Mouse (Mus musculus): ENCODE data around the gene Reln.

Gene Reln

DNA sequence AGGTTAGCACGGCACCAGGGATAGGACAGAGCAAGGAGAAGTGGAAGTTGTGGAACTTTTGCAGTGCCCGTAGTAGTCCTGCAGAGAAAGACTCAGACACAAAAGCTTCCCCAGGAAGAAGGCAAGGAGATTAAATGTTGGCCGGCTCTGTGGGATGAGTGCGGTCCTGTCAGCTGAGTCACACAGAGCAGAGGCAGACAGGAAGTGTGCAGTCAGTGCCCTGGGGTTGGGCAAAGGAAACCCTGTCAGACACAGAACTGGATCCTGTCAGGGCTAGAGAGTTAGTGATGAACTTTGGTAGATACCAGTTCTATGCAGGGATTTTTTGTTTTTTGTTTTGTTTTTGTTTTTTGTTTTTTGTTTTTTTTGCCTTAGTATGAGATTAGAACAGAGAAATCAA lies 120.0 kb downstream of the Reln start:
- DNase-seq (ENCODE audit: low spot score in 2 of 2), result no peak

DNA sequence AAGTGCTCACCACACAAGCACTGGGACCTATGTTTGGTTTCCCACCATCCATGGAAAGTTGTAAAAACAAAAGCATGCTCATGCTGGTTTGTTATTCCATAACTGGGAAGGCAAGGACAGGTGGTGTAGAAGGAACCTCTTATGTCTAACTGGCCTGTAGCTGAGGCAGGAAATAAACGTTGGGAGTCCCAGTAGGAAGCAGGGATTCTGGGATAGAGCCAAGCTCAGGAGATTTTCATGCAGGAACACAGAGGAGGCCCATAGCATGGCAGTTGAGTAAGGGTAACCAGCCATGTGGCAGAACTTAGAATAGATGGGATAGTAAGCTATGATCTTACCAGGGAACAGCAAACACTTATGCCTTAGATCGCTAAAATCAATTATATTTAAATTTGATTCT lies 120.6 kb downstream of the Reln start:
- no peak for DNase-seq (ENCODE audit: low spot score in 2 of 2)

DNA sequence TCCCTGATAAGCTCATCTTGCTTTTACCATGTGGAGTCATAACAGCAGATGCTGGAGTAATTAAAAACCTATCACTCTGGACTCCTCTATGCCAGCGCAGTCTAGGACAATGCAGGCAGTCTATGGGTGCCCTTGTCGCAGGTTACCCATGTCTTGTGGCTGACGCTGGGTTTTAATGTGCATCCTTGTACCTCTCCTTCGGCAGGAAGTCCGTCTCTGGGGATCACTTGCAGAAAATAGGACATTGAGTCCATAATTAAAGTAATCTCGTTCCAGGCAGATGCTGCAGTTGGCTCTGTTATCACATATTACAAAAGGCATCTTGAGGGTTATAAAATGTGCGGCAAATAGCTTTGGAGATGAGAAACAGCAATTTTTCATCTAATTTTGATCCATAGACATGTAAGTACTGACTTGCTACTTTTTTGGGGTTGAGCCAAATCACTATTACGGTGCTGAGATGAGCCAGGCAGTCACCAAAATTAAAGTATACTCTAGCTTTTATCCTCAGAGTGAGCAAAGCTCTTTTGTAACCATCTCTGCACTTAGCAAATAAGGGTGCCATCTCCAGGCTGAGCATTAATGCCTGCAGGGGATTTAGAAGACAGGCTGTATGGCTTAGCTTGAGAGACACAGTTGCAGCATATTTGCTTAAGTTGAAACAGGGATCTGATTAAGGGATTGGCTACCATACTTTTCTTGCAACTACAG lies 136.0 kb downstream of the Reln start:
- peak in 1 of 2 experiments; percentile 8 for DNase-seq (ENCODE audit: low spot score in 2 of 2)

DNA sequence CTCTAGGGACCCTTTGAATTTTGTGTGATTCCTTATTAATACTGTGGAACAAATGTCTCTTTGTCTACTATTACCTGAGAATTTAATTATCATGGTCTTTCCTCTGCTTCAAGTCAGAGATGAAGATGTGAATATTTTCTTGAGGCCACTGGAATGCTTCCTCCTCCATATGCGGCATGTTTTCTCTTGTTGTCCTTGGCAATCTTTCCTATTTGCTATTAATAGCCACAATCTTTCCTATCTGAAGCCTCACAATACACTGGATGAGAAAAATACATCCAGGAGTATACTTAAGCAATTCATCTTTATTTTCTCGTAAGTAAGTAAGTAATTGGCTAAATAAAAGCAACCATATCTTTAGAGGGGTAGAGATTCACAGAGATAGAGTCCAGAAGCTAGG lies 146.6 kb downstream of the Reln start:
- no peak for DNase-seq (ENCODE audit: low spot score in 2 of 2)

DNA sequence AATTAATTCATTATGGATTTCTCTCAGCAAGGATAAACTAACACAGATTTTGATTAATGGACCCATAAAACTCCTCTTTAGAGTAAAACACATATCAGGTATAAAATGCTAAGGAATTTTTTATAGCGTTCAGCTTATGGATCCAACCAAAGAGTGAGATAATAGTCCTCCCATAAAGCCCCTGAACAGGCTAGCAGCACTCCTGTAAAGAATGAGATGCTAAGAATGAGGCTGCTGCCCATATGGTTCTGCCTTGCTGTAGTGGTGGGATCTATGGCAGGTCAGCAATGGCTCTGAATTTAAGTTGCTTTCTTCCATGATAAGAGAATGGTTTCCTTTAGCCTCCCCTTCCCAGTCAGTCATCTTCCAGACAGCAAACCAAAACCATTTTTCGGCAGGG lies 147.6 kb downstream of the Reln start:
- no peak for DNase-seq (ENCODE audit: low spot score in 2 of 2)

DNA sequence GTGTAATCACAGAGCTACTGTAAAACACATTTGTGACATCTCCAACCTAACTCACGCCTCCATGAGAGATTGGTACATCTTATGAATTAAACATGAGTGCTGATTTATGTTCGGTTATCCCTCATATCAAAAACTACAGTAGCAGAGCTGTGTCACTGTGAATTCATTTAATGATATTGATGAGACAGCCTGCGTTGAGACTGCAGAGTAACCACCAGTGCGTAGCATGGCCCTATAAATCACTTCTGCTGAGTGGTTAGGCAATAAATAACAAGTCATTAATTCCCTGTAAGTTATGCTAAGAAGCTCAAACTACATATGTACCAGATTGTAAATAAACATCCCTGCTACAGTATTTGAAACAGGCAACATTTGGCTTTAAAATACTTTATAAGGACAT lies 148.0 kb downstream of the Reln start:
- no peak for DNase-seq (ENCODE audit: low spot score in 2 of 2)

DNA sequence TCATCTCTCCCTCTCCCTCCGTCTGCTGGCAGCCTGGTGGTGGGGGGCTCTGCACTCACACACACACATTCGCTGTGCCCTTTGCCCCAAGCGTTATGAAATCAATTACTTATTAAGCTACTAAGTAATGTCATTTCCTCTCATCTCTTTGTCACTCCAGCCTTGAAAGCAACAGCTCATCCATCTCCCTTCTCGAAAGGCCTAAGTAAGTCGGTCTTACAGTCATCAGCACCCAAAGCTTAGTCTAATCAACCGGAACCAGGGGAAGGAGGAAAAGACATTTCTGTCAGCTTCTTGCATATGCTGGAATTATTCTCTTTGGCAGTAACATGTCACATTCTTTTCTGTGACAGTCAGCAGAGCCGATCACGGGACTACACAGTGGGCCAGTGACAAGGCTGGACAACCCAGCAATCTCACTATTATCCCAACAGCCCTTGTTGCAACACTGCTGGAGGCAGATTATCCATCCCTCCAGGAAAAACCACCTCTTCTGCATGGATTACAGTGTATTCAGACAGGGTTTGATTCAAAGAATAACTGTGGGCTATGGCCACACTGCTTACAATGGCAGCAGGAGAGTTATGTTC lies 149.1 kb downstream of the Reln start:
- DNase-seq (ENCODE audit: low spot score in 2 of 2), result no peak

DNA sequence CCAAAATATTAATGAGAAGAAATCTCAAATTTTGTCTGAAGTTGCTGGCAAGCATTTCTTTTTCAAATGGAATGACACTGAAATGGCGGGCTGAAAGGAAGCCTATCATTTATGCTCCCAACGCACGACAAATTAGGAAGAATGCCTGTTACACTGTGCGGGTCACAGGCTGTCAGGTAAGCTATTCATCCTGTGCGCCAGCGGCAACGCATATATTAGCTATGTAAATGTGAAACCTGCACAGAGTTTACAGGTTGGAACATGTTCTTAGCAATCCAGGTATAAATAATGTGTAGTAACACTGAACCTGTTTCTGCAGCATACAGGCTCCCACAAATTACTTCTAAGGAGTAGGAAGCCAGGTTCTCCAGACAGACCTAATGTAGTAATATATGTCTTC lies 152.7 kb downstream of the Reln start:
- no peak for DNase-seq (ENCODE audit: low spot score in 2 of 2)

DNA sequence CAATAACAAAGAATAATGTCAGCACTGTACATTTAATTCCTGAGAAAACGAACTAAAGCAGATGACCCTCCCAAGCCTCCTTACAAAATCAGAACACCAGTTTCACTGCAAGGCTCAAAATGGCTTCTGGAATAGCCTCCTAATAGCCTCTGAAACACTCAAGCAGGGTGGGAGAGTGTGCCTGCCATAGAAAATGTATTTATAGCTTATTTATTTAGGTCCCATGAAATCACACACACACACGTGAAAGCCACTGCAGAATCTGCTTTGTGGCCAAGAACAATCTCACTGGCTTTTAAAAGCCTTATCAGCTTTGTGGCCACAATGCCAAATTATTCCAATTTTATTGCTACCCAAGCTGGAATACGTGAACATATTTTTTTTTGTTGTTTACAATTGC lies 154.2 kb downstream of the Reln start:
- DNase-seq (ENCODE audit: low spot score in 2 of 2), result no peak

DNA sequence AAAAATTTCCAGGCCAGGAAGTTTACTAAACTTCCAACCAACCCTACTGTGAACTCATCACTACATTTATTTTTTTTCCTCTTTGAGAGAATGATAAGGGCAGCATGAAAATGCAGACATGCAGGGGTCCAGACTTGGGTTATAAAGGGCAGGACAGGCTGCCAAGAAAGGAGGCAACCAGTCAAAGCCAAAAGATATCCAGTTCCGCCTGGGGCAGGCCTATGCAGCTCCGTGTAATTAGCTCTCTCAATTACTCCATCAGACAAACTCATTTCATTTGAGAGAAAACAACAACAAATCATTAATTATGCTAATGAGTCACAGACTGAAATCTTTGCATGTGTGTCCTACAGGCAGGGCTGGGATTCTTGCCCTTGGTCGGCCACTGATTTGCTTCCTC lies 156.9 kb downstream of the Reln start:
- no peak for DNase-seq (ENCODE audit: low spot score in 2 of 2)

DNA sequence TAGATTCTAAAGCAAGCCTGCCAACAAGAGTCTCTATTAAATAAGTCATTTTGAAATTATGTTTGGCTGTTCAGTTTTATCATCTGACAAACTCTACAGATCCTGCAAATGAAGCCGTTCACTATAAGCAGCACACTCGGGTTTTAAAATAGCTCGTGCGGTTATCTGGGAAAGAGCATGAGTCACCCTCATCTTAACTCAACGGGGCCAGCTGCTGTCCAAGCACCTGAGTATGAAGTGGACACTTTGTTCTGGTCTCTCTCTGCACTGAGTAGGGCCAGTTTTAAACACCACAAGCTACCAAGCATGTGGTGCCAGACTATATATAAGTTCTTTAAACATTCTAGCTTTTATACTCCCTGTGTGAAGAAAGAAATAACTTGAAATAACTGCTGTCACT lies 168.0 kb downstream of the Reln start:
- no peak for DNase-seq (ENCODE audit: low spot score in 2 of 2)

DNA sequence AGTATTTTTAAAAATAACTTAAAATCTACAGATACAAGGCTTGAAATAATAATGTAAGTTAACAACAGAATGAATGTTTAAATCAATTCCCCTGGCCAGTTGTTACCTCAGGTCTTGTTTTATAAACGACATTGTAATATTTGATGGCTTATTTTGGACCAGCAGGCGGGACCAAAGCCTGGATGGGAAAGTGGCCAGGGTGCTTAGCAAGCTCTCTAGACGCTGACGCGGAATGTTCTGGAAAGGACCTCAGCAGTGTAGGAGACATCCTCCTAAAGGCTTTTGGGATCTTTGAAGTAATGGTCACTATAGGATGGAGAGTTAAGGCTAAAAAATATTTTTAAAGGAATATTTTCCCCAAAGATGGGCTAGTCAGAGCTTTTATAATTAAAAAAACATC lies 173.2 kb downstream of the Reln start:
- DNase-seq (ENCODE audit: low spot score in 2 of 2), result no peak

DNA sequence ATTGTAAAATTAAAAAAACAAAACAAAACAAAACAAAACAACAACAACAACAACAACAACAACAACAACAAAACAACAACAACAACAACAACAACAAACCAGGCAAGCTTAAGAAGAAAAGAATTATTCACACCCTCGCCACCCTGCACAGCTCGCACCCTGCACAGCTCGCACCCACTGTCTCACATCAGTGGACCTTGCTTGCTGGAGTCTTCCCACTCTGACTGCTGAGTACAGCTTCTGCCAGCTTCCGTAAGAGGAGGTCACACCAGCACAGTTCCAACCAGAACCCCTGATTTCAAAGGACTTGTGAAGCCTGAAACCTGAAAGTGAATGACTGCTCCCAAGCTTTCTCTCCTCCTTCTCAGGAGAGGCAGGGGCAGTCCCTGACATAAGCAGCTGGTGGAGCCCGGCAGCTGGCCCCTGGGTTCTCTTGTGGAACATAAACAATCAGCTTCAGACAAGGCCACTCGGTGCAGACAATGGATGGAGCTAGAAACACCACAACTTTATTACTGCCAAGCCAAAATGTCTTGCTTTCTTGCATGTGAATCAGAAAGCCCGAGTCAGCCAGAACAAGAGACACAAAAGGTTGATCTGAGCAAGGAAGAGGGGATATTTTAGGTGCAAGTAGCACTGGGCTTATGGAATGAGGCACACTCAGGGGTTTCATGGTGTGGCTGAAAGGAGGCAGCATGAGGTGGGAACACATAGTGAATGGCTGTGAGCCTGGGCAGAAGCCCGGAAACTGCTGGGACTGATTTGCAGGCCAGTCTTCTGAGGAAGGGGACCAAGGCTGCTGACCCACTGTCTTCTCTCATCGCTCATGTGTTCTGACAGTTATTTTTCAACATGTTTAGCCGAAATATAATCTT lies 180.2 kb downstream of the Reln start:
- DNase-seq (ENCODE audit: low spot score in 2 of 2), result no peak

DNA sequence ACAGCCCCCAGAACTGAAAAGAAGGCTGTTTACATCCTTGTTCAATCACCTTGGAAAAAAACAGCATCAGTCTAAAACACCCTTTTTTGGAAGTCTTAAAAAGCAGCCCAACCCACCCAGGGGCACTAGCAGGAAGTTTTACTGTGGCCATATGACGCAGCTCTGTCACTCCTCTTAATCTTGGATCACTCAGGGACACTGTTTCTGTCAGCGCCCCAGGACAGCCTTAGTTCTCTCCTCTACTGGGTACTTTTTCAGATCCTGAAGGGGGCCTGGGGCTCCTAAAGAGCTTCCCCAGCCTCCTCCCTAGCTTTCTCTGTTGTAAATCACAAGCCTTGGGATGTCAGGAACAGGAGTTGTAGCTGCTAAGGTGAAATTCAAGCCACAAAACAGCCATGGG lies 183.6 kb downstream of the Reln start:
- no peak for DNase-seq (ENCODE audit: low spot score in 2 of 2)

DNA sequence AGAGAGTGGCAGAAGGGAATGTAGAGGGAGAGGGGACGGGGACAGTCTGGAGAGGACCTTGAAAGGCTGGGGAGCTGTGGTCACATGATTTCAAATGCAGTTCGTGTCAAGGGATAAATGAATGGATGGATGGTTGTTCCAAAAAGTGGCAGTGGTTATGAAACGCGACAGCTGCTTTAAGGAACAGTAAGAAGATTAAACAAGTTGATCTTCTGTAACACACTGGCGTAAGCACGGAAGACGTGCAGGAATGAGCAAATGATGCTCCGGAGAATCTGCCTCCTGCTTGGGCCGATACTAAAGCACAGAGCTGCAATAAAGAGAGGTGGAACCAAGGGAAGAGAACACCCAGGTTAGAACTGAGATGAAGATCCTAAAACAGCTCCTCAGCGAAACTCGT lies 185.7 kb downstream of the Reln start:
- DNase-seq (ENCODE audit: low spot score in 2 of 2), result no peak

DNA sequence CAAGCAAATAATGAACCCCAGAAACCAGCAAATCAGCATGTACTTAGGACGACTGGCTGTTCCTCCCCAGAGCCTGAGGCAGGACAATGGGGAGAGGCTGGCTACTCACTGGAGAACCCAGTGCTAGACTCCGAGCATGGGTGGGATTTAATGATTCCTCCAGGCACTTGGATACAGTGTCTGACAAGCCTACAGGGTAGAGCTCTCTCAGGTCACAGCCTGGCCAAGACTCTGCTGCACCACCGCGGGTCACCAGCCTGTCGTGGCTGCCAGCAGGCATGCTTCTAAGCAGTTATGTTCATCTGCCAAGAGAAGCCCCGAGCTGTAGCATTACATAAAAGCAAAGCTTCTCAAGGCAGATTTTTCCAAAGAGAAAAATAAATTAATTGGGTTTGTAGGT lies 190.9 kb downstream of the Reln start:
- DNase-seq (ENCODE audit: low spot score in 2 of 2), result no peak

DNA sequence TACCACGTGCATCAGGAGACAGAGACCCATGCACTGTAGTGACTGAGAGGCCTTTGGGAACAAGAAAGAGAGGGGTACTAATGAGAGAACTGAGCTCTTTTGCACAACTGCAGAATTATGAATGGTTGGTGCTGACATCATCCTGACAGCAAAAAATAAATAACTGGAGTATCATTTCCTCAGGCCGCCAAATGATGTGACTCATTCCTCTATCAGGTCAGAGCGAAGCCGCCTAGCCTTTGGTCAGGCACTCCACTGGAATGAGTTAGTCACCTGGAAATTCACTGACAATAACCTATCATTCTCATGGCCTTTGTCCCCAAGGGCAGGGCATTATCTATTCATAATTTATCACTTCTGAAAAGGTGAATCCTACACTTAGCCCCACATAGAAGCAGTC lies 202.7 kb downstream of the Reln start:
- no peak for DNase-seq (ENCODE audit: low spot score in 2 of 2)

DNA sequence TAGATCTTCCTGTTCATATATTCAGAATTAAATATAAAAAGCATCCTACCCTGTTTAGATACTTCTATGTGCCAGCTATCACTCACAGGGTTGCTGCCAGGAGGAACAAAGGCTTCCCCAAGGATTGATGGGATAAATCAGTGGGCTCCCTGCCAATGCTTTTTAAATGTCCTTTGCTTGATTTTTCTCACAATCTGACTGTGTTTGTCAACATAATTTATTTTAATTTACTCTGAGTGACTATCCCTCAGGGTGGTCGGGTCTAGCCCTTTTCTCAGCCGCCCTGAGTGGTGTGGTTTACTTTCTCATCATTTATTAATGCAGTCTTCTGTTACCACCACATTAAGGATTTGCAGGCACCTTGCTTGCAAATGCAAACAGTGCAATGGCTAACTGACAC lies 205.5 kb downstream of the Reln start:
- no peak for DNase-seq (ENCODE audit: low spot score in 2 of 2)

DNA sequence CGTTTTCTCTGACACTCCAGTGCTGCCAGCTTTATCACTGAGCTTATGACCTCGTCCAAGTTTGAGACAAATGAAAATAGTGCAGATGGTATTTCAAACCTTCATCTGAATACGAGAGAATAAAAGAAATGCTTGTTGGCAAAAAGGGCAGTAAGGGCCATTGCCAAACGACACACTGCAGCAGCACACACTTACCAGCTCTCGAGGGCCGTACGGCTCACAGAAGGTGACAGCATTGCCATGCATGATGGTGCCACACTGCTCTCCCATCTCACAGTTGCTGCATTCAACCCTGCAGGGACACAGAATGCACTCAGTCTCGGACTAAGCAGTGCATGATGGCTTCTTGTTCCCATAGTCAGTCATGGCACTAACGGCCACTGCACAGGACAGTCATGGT lies 210.1 kb downstream of the Reln start:
- no peak for DNase-seq (ENCODE audit: low spot score in 2 of 2)

DNA sequence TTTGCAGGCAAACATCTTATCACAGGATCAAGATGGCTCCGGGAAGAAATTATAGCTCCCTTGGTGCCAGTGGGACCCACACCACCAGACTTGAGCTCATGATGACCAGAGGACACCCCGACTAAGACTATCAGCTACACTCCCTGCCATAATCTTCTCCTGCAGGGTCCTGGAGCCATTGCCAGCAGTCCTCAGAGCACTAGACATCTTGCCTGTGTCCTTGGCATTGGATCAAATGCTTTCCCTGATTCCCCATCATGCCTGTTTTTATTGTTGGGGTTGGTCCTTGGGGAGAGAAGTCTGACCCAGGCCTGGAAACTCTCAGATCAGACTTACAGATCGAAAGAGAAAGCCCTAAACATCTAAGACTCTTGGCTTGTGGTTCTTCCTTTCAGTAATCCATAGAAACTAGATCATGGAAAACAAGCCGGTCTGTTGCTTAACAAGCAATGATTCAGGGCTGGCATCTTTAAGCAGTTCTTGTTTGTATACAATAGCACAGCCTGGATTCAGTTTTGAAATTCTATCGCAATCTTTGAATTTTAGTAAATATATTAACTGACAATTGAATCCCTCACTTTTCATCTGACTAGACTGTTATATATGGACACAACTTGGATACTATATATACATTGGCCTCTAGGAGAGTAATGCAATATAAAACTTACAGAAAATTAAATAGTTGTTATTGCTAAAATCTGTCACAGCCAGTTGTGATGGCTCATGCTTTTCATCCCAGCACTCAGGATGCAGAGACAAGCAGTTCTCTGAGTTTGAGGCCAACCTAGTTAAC lies 212.6 kb downstream of the Reln start:
- DNase-seq (ENCODE audit: low spot score in 2 of 2), result no peak

DNA sequence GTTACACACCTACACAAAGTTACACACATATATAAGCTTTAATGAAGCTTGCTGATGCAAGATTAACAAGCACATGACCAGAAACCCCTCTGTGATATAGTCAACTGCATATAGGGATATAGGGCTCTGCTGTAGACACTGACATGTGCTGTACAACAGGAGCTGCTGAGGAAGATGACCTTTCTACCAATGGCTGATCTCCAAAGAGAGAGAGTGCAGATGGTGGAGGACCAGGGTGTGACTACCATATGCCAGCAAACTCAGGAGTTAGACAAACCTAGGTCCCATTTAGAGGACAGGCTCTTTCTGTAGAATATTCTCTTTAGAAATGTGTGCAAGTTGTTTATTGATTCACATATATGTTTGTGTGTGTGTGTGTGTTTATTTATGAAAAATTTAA lies 216.9 kb downstream of the Reln start:
- no peak for DNase-seq (ENCODE audit: low spot score in 2 of 2)

DNA sequence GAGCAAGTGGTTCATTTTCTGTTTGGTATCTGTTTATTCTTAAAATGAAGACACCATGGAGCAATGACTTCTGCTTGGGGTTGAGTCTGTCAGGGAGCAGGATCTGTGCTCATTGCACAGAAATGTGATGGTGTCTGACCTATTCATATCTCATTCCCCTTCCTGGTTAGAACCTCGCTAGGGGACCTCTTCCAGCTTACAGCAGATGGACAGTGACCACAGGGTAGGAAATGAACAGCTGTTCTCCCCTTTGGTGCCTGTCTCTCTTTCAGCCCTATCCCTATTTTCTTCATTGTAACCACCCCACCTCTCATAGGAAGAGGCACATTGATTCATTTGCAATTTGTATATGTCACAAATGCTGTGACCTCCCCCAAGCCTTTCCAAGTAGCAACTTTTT lies 225.2 kb downstream of the Reln start:
- DNase-seq (ENCODE audit: low spot score in 2 of 2), result no peak

Data from frontal cortex, postnatal 36 days (tissue).